Mouse (Mus musculus): ENCODE measurements around the gene Tbc1d22a. TPM values are rescaled to one million over a fixed set of nuclear protein-coding genes. Genes with fewer than 3 reads are reported as not detected.

Tbc1d22a gene
- polyA plus RNA-seq, 1 experiment: 12.8 TPM

DNA sequence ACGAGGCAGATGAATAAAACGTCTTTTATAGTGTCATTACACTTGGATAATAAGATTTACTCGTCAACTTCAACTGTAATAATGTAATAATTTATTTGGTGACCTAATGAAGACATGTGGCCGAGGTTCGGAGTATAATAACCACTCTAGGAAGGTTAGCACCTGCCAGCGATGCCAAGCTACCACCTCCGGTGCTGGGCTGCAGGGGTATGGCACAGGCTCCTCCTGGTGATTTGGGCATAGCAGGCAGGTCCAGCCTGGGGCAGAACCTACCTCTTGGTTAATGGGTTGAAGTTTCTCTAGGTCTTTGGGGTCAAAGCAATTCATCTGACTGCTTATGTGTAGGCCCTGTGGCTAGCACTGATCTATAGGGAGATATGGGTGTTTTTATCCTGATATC, 296.9 kb downstream of the Tbc1d22a start:
- no peak overlapping the region for H3K27ac ChIP-seq (ENCODE audit: insufficient read depth, low read length)
- TF ChIP-seq CTCF (IDR thresholded peaks at IDR 0.05; ENCODE audit: borderline replicate concordance, insufficient read depth, low read length): no peak
- no peak for TF ChIP-seq POLR2A (IDR thresholded peaks at IDR 0.05; ENCODE audit: low read depth, low read length)
- no peak overlapping the region for H3K4me3 ChIP-seq (ENCODE audit: insufficient read depth, low read length)
- H3K4me1 ChIP-seq (ENCODE audit: control insufficient read depth, insufficient read depth, low read length): no peaks in the 10 kb centered on the region

DNA sequence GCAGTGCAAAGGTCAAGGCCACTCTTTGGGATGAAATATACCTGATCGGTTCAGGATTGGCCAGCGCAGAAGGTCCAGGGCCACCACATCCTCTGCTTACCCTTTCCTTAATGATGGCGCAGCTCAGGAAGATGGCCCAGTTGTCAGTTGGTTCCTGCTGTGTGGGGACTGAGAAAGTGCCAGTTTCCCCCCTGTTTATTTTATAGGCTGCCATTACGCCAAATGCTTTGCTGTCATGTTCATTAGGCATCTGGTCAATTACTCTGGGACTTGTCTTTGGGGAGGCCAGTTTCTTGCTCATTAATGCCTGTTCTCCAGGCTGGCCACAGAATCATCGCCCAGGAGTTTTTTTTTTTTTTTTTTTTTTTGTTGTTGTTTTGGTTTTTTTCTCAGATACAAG, 299.1 kb downstream of the Tbc1d22a start:
- TF ChIP-seq POLR2A (IDR thresholded peaks at IDR 0.05; ENCODE audit: low read depth, low read length) (no peak), CTCF (IDR thresholded peaks at IDR 0.05; ENCODE audit: borderline replicate concordance, insufficient read depth, low read length) (no peak)
- Histone ChIP-seq H3K4me1 (ENCODE audit: control insufficient read depth, insufficient read depth, low read length) (no peaks in the 10 kb centered on the region), H3K4me3 (ENCODE audit: insufficient read depth, low read length) (no peak overlapping the region), H3K27ac (ENCODE audit: insufficient read depth, low read length) (no peak overlapping the region)

DNA sequence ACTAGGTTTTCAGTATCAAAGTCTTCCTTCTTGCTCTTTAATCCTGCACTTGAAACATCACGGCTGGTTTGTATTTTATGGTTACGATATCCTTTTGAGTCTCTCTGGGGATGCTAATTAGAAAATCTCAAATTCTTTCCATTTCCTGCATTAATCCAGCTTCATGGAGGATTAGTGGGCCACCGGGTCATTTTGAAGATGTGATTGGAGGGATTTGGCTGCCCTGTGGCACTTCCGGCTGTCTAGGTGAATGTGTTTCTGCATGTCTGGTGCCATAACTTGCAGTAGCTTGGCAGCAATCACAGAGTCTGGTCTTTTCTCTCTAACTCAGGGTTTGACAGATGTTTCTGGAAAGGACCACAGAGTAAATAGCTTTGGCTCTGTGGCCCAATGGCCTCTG, 305.9 kb downstream of the Tbc1d22a start:
- Histone ChIP-seq H3K4me1 (ENCODE audit: control insufficient read depth, insufficient read depth, low read length) (no peaks in the 10 kb centered on the region), H3K4me3 (ENCODE audit: insufficient read depth, low read length) (no peak overlapping the region), H3K27ac (ENCODE audit: insufficient read depth, low read length) (no peak overlapping the region)
- TF ChIP-seq CTCF (IDR thresholded peaks at IDR 0.05; ENCODE audit: borderline replicate concordance, insufficient read depth, low read length) (no peak), POLR2A (IDR thresholded peaks at IDR 0.05; ENCODE audit: low read depth, low read length) (no peak)

DNA sequence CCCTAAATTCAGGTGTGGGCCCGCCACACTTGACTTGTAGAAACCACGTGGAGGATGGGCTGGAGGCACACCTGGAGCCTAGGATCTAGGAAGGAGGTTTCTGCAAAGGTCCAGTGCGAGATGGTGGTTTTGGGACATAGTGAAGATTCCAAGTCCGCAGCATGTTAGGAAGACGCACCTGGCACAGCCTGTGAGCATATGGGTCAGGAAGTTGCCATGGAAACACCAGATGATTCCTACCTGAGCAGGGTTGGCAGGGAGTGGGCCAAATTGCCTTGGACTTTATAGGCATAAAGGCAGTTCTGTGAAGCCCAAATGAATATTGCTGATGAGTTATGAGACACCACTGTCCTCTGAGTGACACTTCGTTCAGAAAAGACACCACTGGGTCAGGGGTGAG, 321.1 kb downstream of the Tbc1d22a start:
- Histone ChIP-seq H3K4me1 (ENCODE audit: control insufficient read depth, insufficient read depth, low read length) (no peaks in the 10 kb centered on the region), H3K27ac (ENCODE audit: insufficient read depth, low read length) (no peak overlapping the region), H3K4me3 (ENCODE audit: insufficient read depth, low read length) (no peak overlapping the region)
- no peak for TF ChIP-seq POLR2A (IDR thresholded peaks at IDR 0.05; ENCODE audit: low read depth, low read length)
- no peak for TF ChIP-seq CTCF (IDR thresholded peaks at IDR 0.05; ENCODE audit: borderline replicate concordance, insufficient read depth, low read length)

DNA sequence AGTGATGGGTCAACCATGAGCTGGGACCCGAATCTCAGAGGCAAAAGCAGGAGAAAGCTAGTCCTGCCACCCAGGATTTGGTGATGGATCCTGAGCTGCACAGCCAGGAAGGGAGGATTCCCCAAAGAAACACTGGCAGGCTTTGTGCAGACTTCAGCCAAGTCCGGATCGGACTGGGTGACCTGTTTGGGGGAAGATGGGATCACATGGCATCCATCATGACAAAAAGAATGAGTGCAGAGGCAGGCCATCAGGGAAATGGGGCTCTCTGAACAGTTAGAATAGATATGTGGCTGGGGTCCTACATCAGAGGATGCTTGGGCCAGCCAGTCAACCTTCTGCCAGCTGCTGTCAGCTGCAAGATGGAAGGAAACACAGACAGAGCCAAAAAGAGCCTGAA, 328.1 kb downstream of the Tbc1d22a start:
- Histone ChIP-seq H3K27ac (ENCODE audit: insufficient read depth, low read length) (no peak overlapping the region), H3K4me3 (ENCODE audit: insufficient read depth, low read length) (no peak overlapping the region), H3K4me1 (ENCODE audit: control insufficient read depth, insufficient read depth, low read length) (no peaks in the 10 kb centered on the region)
- no peak for TF ChIP-seq CTCF (IDR thresholded peaks at IDR 0.05; ENCODE audit: borderline replicate concordance, insufficient read depth, low read length)

DNA sequence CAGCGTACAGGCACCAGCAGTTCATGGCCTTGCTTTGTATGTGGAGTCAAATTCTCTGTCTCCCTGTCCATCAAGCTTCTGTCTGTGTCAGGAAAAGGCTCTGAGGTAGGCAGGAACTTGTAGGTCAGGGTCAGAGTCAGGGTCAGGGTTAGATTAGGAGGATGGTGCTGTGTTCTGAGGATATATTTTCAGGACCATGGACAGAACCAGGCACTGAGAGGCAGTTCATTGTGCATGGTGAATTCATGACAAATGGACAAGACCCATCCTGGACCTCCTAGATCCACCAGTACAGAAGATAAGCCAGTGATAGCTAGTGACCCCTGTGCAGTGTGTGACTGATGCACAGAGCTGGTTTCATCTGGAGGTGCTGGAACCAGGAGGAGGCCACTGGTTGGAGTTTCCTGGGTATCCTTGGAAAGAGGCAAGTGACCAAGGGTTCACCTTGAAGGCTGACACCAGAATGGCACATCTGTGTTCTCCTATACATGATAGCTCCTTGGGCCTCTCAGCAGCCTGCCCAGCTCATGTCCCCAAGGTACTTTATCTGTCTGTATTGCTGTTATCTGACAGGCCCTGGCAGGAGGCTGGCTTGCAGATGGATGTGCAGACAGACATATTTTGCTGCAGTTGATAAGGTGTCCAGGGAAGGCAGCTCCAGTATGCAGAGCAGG, 330.0 kb downstream of the Tbc1d22a start:
- TF ChIP-seq POLR2A (IDR thresholded peaks at IDR 0.05; ENCODE audit: low read depth, low read length) (no peak), CTCF (IDR thresholded peaks at IDR 0.05; ENCODE audit: borderline replicate concordance, insufficient read depth, low read length) (no peak)
- no peak overlapping the region for H3K4me3 ChIP-seq (ENCODE audit: insufficient read depth, low read length)
- no peak overlapping the region for H3K27ac ChIP-seq (ENCODE audit: insufficient read depth, low read length)
- no peaks in the 10 kb centered on the region for H3K4me1 ChIP-seq (ENCODE audit: control insufficient read depth, insufficient read depth, low read length)

Other genes starting within 250 kb of the Tbc1d22a start
- gene Celsr1, start 180.7 kb upstream of the Tbc1d22a start, polyA plus RNA-seq (2011; ENCODE audit: insufficient read length, low read depth, missing spikeins): 0.20 and 0.91 TPM in 2 replicates
- gene Gramd4, start 156.8 kb upstream of the Tbc1d22a start, polyA plus RNA-seq (2011; ENCODE audit: insufficient read length, low read depth, missing spikeins): 18.0 and 31.4 TPM in 2 replicates
- 9.6 and 10.7 TPM in 2 replicates for gene Cerk, start 28.3 kb upstream of the Tbc1d22a start, polyA plus RNA-seq (2011; ENCODE audit: insufficient read length, low read depth, missing spikeins)